Mouse (Mus musculus): ENCODE data around the gene Olfr112.
"Not testable (repeated sequence)": the region's sequence is repeated elsewhere in the genome, so short reads cannot be mapped to it uniquely, and the experiment has no call there.

Olfr112 gene

DNA sequence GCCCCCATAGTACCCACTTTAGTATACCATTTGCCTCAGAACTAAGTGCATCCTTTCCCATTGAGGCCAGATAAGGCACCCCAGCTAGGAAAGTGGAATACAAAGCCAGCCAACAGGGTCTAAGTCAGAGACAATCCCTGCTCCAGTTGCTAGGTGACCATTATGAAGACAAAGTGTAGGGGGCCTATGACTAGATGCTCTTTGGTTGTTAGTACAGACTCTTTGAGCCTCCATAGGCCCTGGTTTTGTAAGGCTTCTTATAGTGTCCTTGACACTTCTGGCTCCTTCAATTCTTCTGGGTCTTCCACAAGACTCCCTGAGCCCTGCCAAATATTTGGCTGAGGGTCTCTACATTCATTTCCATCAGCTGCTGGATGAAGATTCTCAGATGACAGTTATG, at the start of gene Olfr112:
Gene Olfr112 (minus strand): TSS at position 101 of the 400 bp plus-strand sequence.
- DNase-seq, result no peak

DNA sequence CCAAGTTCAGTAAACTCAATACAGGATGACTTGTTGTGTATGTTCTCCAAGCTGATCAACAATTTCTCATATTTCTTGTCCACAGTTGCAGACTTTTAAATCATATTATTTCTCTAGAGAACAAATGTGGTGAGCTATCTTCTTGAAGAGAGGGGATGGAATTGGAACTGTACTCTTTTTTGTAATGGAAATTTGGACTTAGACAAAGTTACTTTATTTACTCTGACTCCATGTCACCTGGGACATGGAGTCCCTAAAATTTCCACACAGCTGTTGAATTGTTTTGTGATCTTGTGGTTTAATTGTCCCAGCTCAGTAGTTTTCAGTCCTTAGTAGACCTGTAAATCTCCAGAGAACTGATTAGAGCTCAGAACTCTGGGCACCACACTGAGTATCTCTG, 23.4 kb upstream of the Olfr112 start, which contains the start of gene Olfr114:
Gene Olfr114 (minus strand): TSS at position 101 of the 400 bp plus-strand sequence.
- DNase-seq, result no peak

- no peak for DNase-seq
Observed at GRCm38 (mm10) chr17:37577563-37577962, 8.3 kb upstream of the Olfr112 start, which contains the start of gene Olfr113. Gene Olfr113 (minus strand): TSS chr17:37577663.

DNA sequence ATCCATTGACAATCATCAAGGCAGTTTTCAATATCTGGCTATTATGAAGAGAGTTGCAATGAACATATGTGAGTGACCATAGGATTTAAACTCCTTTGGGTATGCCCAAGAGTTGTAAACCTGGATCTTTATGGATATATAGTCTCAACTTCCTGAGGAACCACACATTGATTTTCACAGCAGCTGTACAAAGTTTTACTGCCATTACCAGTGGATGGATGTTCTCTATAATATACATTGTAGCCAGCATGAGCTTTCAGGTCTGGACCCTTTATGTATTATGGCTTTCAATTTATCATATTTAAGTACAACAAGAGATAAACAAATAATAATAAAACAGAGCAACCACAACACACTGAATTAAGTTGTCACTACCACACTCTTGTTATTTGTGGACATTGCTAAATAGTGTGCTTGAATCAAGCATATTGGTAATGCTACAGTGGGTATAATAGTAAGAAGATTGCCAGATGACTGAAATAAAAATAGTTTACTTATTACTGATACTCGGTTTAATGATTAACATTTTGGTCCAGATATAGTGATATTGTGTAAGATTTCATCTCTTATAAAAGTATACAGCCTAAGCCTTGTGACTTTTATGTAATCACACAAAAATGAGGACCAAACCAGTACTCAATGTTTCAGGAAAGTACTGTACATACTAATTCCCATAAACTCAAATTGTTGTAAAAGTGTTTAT, 10.2 kb downstream of the Olfr112 start:
- no peak for DNase-seq

DNA sequence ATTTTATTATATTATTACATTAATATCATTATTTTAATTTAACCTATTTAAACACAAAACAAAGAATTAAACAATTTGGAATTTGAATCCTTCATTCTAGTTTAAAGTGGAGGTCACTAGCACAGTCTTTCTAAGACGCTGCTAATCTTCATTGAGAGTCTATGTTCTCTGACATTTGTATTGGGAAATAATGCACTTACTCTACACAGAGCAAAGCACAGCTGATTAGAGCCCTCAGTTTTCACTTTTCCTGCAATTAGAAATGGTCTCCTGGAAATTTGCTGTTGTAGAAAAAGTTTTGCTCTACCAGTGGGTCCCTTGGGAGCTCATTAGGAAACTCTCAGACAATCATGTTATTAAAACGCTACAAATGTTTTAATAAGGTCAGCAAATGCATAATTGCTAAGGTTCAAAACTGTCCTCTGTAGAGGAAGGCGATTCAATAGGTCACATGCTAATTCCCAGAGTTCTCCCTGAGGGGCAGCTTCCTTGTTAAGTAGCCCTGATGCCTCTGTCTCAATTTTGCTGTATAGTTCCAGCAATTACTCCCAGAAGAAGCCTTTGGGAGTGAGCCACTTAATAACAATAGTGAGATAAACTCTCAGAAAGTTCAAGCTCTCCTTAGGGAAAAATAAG, 25.3 kb downstream of the Olfr112 start:
- DNase-seq, result no peak

DNA sequence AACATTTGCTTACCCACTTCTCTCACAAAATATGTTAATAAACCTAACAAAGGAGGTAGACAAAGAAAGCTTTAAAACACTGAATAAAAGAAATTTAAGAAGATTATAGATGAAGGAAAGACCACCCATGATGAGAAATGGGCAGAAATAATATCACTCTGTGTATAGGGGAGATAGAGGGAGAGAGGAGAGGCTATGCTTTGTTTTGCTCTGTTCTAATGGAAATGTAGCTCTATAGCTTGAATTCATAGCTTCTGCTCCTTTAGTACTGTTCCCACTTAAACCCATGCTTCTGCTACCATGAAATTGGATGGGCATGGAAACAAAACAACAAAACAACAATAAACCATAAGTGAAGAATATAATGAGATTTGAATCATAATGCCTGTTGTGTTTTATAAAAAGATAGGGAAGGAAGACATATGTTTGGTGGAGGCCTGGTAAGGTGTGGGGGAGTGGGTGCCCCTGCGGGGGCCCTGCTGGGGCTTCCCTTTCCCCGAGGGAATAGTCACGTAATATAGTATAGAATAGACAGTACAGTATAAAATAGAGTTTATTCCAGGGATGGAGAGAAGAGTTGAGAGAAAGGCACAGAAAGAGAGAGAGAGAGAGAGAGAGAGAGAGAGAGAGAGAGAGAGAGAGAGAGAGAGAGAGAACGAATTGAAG, 27.7 kb downstream of the Olfr112 start:
- no peak for DNase-seq

DNA sequence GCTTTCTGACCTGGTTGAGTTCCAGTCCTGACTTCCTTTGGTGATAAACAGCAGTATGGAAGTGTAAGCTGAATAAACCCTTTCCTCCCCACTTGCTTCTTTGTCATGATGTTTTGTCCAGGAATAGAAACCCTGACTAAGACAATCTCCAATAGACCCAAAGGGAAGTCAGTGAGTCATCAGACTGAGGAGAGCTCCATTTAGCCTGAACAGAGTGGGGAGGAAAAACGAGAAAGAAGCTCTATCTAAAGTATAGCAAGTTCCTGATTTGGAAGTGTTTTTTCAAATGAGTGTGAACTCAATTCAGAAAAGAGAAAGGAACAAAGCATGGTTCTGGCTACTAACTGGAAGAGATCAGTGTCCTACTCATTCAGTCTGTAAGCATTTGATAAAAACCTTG, 30.8 kb downstream of the Olfr112 start:
- DNase-seq, result not testable (repeated sequence)

GRCm38 (mm10) chr17:37535173-37535572, 34.1 kb downstream of the Olfr112 start:
- no peak for DNase-seq

DNA sequence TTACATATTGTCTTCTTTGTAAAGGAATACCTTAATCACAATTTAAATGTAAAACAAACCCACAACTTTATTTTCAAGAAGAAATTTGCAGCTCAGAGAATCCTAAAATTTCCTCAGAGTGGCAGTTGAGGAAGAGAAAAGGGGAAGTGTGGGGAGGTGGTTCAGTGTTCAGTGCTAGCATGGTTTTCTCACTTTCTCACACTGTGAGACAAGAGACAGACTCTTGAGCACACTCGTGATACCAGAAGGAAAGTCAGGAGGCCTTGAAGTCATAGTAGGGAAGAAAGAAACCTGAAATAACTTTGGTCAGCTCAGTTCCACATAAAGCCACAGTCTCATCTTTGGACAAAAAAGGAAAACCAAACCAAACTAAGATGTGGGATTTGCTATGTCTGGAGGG, 43.8 kb downstream of the Olfr112 start:
- DNase-seq, result not testable (repeated sequence)

- not testable (repeated sequence) for DNase-seq
Observed at GRCm38 (mm10) chr17:37524612-37525011, 44.6 kb downstream of the Olfr112 start.
